Mouse (Mus musculus) liver, embryonic 14.5 days (tissue): ENCODE results near the gene Ffar4.

Experiments
- CTCF ChIP-seq: IDR thresholded peaks from 2 replicates; pipeline ENCODE4 v1.5.1; 2016; ENCODE audit warnings: antibody characterized with exemption, low read depth, control low read depth
- EP300 ChIP-seq: IDR thresholded peaks from 2 replicates; pipeline ENCODE4 v1.6.1; 2016; ENCODE audit warnings: antibody characterized with exemption, low read depth

DNA sequence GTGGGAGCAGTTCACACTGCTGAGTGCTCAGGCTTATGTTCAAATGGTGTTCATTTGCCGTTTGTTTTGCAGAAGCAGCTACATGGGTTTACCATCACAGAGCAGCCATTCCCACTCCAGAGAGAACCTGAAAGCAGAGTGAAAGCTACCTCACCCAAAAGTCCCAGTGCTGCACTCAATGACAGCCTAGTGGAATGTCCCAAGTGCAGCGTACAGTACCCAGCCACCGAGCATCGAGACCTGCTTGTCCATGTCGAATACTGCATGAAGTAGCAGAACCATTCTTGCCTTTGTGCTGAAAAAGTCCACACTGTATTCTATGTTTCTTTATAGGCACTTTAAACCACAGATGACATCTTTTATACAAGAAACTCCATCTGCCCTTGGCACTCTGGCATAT, 23.6 kb upstream of the Ffar4 start:
- TF ChIP-seq CTCF (no peak), EP300 (no peak)
